Mouse (Mus musculus) midbrain, embryonic 11.5 days (tissue): ENCODE data around the gene Gpr45. TPM values are rescaled to one million over a fixed set of nuclear protein-coding genes. Genes with fewer than 3 reads are reported as not detected.
"Not testable (repeated sequence)": the region's sequence is repeated elsewhere in the genome, so short reads cannot be mapped to it uniquely, and the experiment has no call there.

Experiments
- ATAC-seq: fragments of 200-750 bp; cut with Nextera tagmentation; 2 replicates; pipeline ENCODE4 v1.8.0; 2017; ENCODE audit warnings: moderate TSS enrichment, moderate library complexity; ENCODE audit not compliant: low FRiP score
- DNase-seq: peaks from one replicate; pipeline ENCODE4 v3.0.0; 2015; ENCODE audit warnings: low spot score; ENCODE audit errors: missing footprints
- H3K27ac ChIP-seq: fragments of 300-500 bp; sonication (generic); 2 replicates; pipeline ENCODE4 v1.5.1; 2014; ENCODE audit warnings: low read depth, low read length
- H3K27me3 ChIP-seq: fragments of 300-500 bp; sonication (generic); 2 replicates; pipeline ENCODE4 v1.6.1; 2014; ENCODE audit warnings: mild to moderate bottlenecking, low read length, moderate library complexity, mixed read lengths; ENCODE audit not compliant: control insufficient read depth, insufficient read depth
- H3K36me3 ChIP-seq: fragments of 300-500 bp; sonication (generic); 2 replicates; pipeline ENCODE4 v1.6.1; 2014; ENCODE audit warnings: mild to moderate bottlenecking, low read length, moderate library complexity, mixed read lengths; ENCODE audit not compliant: control insufficient read depth, insufficient read depth
- H3K4me1 ChIP-seq: fragments of 300-500 bp; sonication (generic); 2 replicates; pipeline ENCODE4 v1.6.1; 2014; ENCODE audit warnings: low read length; ENCODE audit not compliant: control insufficient read depth, insufficient read depth
- H3K4me2 ChIP-seq: fragments of 300-500 bp; sonication (generic); 2 replicates; pipeline ENCODE4 v1.6.1; 2014; ENCODE audit warnings: mild to moderate bottlenecking, moderate library complexity
- H3K4me3 ChIP-seq: fragments of 300-500 bp; sonication (generic); 2 replicates; pipeline ENCODE4 v1.5.1; 2014; ENCODE audit warnings: low read depth, low read length
- H3K9ac ChIP-seq: fragments of 300-500 bp; sonication (generic); 2 replicates; pipeline ENCODE4 v1.6.1; 2014; ENCODE audit warnings: low read length
- H3K9me3 ChIP-seq: fragments of 300-500 bp; sonication (generic); 2 replicates; pipeline ENCODE4 v1.6.1; 2016; ENCODE audit warnings: low read length; ENCODE audit not compliant: control insufficient read depth
- WGBS: fragments of 180-500 bp; shearing (Covaris S2); extraction: QIAGEN DNeasy Blood & Tissue Kit; methylation state at CpG from one replicate; pipeline ENCODE4 v1.1.7; 2014; 5-methylcytosine and 5-hydroxymethylcytosine counted together
- polyA plus RNA-seq: library from polyadenylated mRNA; unstranded; fragments of >200 nt; fragmentation: Nextera tagmentation; extraction: Ambion mirVana; gene quantifications from 2 replicates; pipeline ENCODE4 v1.2.1, GENCODE M21; 2014

Gpr45 gene
- polyA plus RNA-seq, 1 experiment from 2014 or later: 14.2 TPM

GRCm38 (mm10) chr1:43015153-43015685 is 62.5 kb downstream of the Gpr45 start:
- not testable (repeated sequence) for H3K9ac ChIP-seq, H3K36me3 ChIP-seq, H3K4me1 ChIP-seq, H3K27me3 ChIP-seq, DNase-seq, H3K4me3 ChIP-seq, H3K4me2 ChIP-seq, H3K9me3 ChIP-seq, H3K27ac ChIP-seq, ATAC-seq
- 89% methylated on average over 7 of the region's 7 CpGs for WGBS

GRCm38 (mm10) chr1:43036014-43036413 is 83.3 kb downstream of the Gpr45 start:
- ATAC-seq (no peak), DNase-seq (no peak)
- Histone ChIP-seq H3K27me3 (no peaks in the 10 kb centered on the region), H3K4me2 (no peak overlapping the region), H3K9me3 (no peaks in the 10 kb centered on the region), H3K4me1 (no peaks in the 10 kb centered on the region), H3K36me3 (no peaks in the 10 kb centered on the region), H3K27ac (no peak overlapping the region), H3K4me3 (no peak overlapping the region), H3K9ac (no peak overlapping the region)
- 87% methylated on average over 7 of the region's 7 CpGs for WGBS

GRCm38 (mm10) chr1:43042271-43042670 is 89.6 kb downstream of the Gpr45 start:
- H3K4me2 ChIP-seq: no peak overlapping the region
- WGBS: 67% methylated on average over 6 of the region's 6 CpGs
- H3K27ac ChIP-seq: no peak overlapping the region
- no peak overlapping the region for H3K4me3 ChIP-seq
- H3K4me1 ChIP-seq: no peaks in the 10 kb centered on the region
- ATAC-seq (peak; percentile 67; the same call in 1 of the 2 replicates), DNase-seq (peak; percentile 75)
- no peaks in the 10 kb centered on the region for H3K9me3 ChIP-seq
- H3K36me3 ChIP-seq: no peaks in the 10 kb centered on the region
- no peak overlapping the region for H3K9ac ChIP-seq
- no peaks in the 10 kb centered on the region for H3K27me3 ChIP-seq

GRCm38 (mm10) chr1:43045204-43045982 is 92.7 kb downstream of the Gpr45 start:
- Histone ChIP-seq H3K4me1 (no peaks in the 10 kb centered on the region), H3K4me2 (no peak overlapping the region), H3K9me3 (no peaks in the 10 kb centered on the region), H3K27me3 (no peaks in the 10 kb centered on the region), H3K36me3 (no peaks in the 10 kb centered on the region), H3K27ac (no peak overlapping the region), H3K4me3 (no peak overlapping the region), H3K9ac (no peak overlapping the region)
- DNase-seq (peak; percentile 65), ATAC-seq (no peak)
- WGBS: 80% methylated on average over 14 of the region's 14 CpGs

DNA sequence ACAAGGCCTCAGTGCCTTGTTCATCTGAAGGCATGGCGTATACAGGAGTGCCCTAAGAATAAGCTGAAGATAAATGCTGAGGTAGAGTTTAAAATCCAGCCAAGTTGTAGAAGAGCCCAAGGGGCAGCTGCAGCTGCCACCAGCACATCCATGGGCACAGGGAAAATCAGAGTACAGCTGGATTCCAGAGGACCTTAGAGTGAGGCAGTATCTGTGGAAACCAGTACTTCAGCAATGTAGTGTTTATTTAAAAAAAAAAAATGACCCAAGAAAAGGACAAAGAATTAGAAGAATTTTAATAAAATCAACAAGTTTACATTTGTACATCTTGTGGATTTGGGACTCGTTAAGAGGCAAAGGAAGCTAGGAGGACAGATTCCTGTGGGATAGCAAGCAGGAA is 94.3 kb downstream of the Gpr45 start:
- H3K27me3 ChIP-seq: no peaks in the 10 kb centered on the region
- H3K9ac ChIP-seq: no peak overlapping the region
- DNase-seq: no peak
- 81% methylated on average over 2 of the region's 2 CpGs for WGBS
- H3K27ac ChIP-seq: no peak overlapping the region
- H3K4me2 ChIP-seq: no peak overlapping the region
- no peaks in the 10 kb centered on the region for H3K36me3 ChIP-seq
- no peaks in the 10 kb centered on the region for H3K9me3 ChIP-seq
- no peaks in the 10 kb centered on the region for H3K4me1 ChIP-seq
- no peak for ATAC-seq
- H3K4me3 ChIP-seq: no peak overlapping the region

DNA sequence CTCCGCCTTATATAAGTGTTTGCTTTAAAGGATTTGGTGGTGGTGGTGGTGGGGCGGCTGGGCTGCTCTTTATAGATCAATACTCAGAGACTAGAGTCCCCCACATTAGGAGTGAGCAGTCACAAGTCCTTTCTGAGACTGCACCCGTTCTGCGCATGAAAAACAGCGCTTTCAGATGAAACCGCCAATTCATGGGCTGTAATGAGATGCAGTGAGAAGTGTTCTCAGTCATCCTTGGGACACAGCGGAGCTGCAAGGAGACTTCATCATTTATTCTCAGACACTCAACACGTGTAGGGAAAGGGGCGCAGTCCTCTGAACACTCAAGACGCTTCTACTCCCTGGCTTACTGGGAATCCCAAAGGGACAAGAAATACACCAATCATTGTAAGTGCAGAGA is 95.1 kb downstream of the Gpr45 start:
- H3K27ac ChIP-seq: no peak overlapping the region
- no peak for ATAC-seq
- no peak overlapping the region for H3K9ac ChIP-seq

DNA sequence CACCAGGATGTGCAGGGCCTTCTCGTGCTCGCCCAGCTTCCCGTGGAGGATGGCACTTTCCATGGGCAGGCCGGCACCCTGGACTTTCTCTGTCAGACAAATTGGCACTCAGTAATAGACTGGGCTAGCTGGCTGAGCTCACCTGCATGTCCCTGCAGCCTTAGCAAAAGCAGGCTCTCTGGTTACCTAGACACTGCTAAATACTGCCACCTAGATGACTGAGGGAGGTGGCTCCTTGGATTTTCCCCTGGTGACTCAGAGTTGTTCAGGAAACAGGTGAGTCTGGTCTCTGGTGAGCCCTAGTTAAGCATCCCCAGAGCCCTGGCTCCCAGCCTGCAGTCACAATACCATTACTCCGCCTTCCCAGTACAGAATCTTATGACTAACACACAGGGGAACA is 99.2 kb downstream of the Gpr45 start:
- Histone ChIP-seq H3K9ac (no peak overlapping the region), H3K27me3 (no peaks in the 10 kb centered on the region), H3K27ac (no peak overlapping the region), H3K9me3 (no peaks in the 10 kb centered on the region), H3K4me1 (no peaks in the 10 kb centered on the region), H3K4me3 (no peak overlapping the region), H3K4me2 (no peak overlapping the region), H3K36me3 (no peaks in the 10 kb centered on the region; the same call in 1 of the 2 replicates)
- DNase-seq (no peak), ATAC-seq (no peak)
- WGBS: 96% methylated on average over 5 of the region's 5 CpGs

More for the DNA sequence above, 95.1 kb downstream of the Gpr45 start:
- H3K9me3 ChIP-seq: no peaks in the 10 kb centered on the region
- no peak overlapping the region for H3K4me2 ChIP-seq
- DNase-seq: no peak
- no peaks in the 10 kb centered on the region for H3K27me3 ChIP-seq
- no peaks in the 10 kb centered on the region for H3K4me1 ChIP-seq
- H3K36me3 ChIP-seq: no peaks in the 10 kb centered on the region
- H3K4me3 ChIP-seq: no peak overlapping the region
- WGBS: 86% methylated on average over 10 of the region's 10 CpGs

- Histone ChIP-seq H3K4me1 (no peaks in the 10 kb centered on the region), H3K27ac (no peak overlapping the region), H3K9me3 (no peaks in the 10 kb centered on the region), H3K9ac (no peak overlapping the region), H3K36me3 (no peaks in the 10 kb centered on the region), H3K4me2 (no peak overlapping the region), H3K27me3 (no peaks in the 10 kb centered on the region), H3K4me3 (no peak overlapping the region)
- peak; percentile 95 for DNase-seq
- peak; percentile 87 for ATAC-seq
- 51% methylated on average over 9 of the region's 9 CpGs for WGBS
Observed at GRCm38 (mm10) chr1:43065615-43066310, 113.1 kb downstream of the Gpr45 start.

GRCm38 (mm10) chr1:43066573-43066972 is 113.9 kb downstream of the Gpr45 start:
- no peak overlapping the region for H3K4me3 ChIP-seq
- H3K4me1 ChIP-seq: no peaks in the 10 kb centered on the region
- DNase-seq (no peak), ATAC-seq (no peak)
- WGBS: 86% methylated on average over 8 of the region's 8 CpGs
- H3K27ac ChIP-seq: no peak overlapping the region
- H3K4me2 ChIP-seq: no peak overlapping the region
- H3K9ac ChIP-seq: no peak overlapping the region
- H3K27me3 ChIP-seq: no peaks in the 10 kb centered on the region
- H3K36me3 ChIP-seq: no peaks in the 10 kb centered on the region; the same call in 1 of the 2 replicates
- no peaks in the 10 kb centered on the region for H3K9me3 ChIP-seq
